Mouse (Mus musculus) CH12.LX (cell line): ENCODE measurements around the gene Actn2. TPM values are rescaled to one million over a fixed set of nuclear protein-coding genes. Genes with fewer than 3 reads are reported as not detected.

ENCODE experiments used
- DNase-seq: peaks from one replicate; pipeline ENCODE4 v3.0.0-alpha.2; 2013; ENCODE audit errors: extremely low read depth
- H3K27ac ChIP-seq: 2 replicates; pipeline ENCODE4 v1.5.1; 2012; ENCODE audit warnings: low read depth, mild to moderate bottlenecking, control low read depth, moderate library complexity; ENCODE audit not compliant: insufficient read depth
- H3K27me3 ChIP-seq: replicated peaks from 2 replicates; pipeline ENCODE3; 2012; ENCODE audit warnings: inconsistent platforms
- H3K36me3 ChIP-seq, 2 experiments: replicated peaks in 1 of 2; 2 replicates each; pipeline versions ENCODE3 to v1.6.1; 2012; ENCODE audit warnings: inconsistent platforms in 1 of 2, low read length in 1 of 2, mild to moderate bottlenecking in 1 of 2, mixed read lengths in 1 of 2, moderate library complexity in 1 of 2; ENCODE audit not compliant: control insufficient read depth in 1 of 2, insufficient read depth in 1 of 2
- H3K4me1 ChIP-seq, 2 experiments: 2 replicates each; pipeline ENCODE4 v1.6.1; 2012; ENCODE audit warnings: inconsistent platforms in 1 of 2, moderate library complexity in 1 of 2; ENCODE audit not compliant: insufficient read depth in 2 of 2, control insufficient read depth in 1 of 2
- H3K4me2 ChIP-seq: 2 replicates; pipeline ENCODE4 v1.6.1; 2012; ENCODE audit warnings: low read depth, mild to moderate bottlenecking, control low read depth; ENCODE audit not compliant: poor library complexity, insufficient read depth, severe bottlenecking
- H3K4me3 ChIP-seq, 3 experiments: fragments of 150-350 bp in 1 of 3; sonication (generic) in 1 of 3; replicated peaks in 1 of 3; 2 replicates each; pipeline versions ENCODE3 to v1.5.1; 2011 to 2012; ENCODE audit warnings: low read depth in 2 of 3, low read length in 2 of 3, mild to moderate bottlenecking in 2 of 3, moderate library complexity in 2 of 3, control low read depth in 1 of 3, improper control_type of control experiment in 1 of 3, inconsistent platforms in 1 of 3, mixed read lengths in 1 of 3; ENCODE audit not compliant: poor library complexity in 1 of 3
- H3K79me2 ChIP-seq: replicated peaks from 2 replicates; pipeline ENCODE4 v1.6.1; 2012; ENCODE audit warnings: mild to moderate bottlenecking, moderate library complexity; ENCODE audit not compliant: control insufficient read depth, poor library complexity, insufficient read depth, severe bottlenecking; ENCODE audit errors: extremely low read depth
- H3K9ac ChIP-seq: 2 replicates; pipeline ENCODE4 v1.6.1; 2012; ENCODE audit warnings: low read depth, mild to moderate bottlenecking, control low read depth, moderate library complexity; ENCODE audit not compliant: insufficient read depth
- H3K9me3 ChIP-seq: replicated peaks from 2 replicates; pipeline ENCODE3; 2012; ENCODE audit warnings: low read length, inconsistent platforms, mixed read lengths
- CHD1 ChIP-seq: IDR thresholded peaks from 2 replicates; pipeline ENCODE4 v1.6.1; 2012; ENCODE audit warnings: low read depth, low read length, improper control_type of control experiment, inconsistent platforms
- CHD2 ChIP-seq: IDR thresholded peaks from 2 replicates; pipeline ENCODE4 v1.6.1; 2011; ENCODE audit warnings: low read length, improper control_type of control experiment
- ELF1 ChIP-seq: IDR thresholded peaks from 2 replicates; pipeline ENCODE4 v1.6.1; 2014; ENCODE audit warnings: low read depth, mild to moderate bottlenecking, inconsistent platforms, low read length, improper control_type of control experiment
- EP300 ChIP-seq: IDR thresholded peaks from 2 replicates; pipeline ENCODE4 v1.6.1; 2011; ENCODE audit warnings: low read length, improper control_type of control experiment
- GABPA ChIP-seq: IDR thresholded peaks from 2 replicates; pipeline ENCODE4 v1.6.1; 2012; ENCODE audit warnings: low read depth, low read length, improper control_type of control experiment, inconsistent platforms; ENCODE audit not compliant: insufficient replicate concordance
- IRF4 ChIP-seq: IDR thresholded peaks from 2 replicates; pipeline ENCODE4 v1.6.1; 2014; ENCODE audit warnings: low read depth, mild to moderate bottlenecking, inconsistent platforms, low read length, improper control_type of control experiment
- JUND ChIP-seq: conservative IDR thresholded peaks from 2 replicates; pipeline ENCODE4 v1.6.1; 2011; ENCODE audit warnings: low read depth, low read length, improper control_type of control experiment
- MAFK ChIP-seq: IDR thresholded peaks from 2 replicates; pipeline ENCODE4 v1.6.1; 2011; ENCODE audit warnings: low read length, improper control_type of control experiment; ENCODE audit not compliant: insufficient replicate concordance
- MAX ChIP-seq: IDR thresholded peaks from 2 replicates; pipeline ENCODE4 v1.6.1; 2011; ENCODE audit warnings: low read length, improper control_type of control experiment
- MAZ ChIP-seq: IDR thresholded peaks from 2 replicates; pipeline ENCODE4 v1.6.1; 2012; ENCODE audit warnings: low read depth, mild to moderate bottlenecking, inconsistent platforms, low read length, improper control_type of control experiment, moderate library complexity
- MYC ChIP-seq: IDR thresholded peaks from 2 replicates; pipeline ENCODE4 v1.6.1; 2011; ENCODE audit warnings: low read depth, mild to moderate bottlenecking, improper control_type of control experiment, low read length
- NRF1 ChIP-seq: IDR thresholded peaks from 2 replicates; pipeline ENCODE4 v1.6.1; 2014; ENCODE audit warnings: low read depth, mild to moderate bottlenecking, inconsistent platforms, low read length, improper control_type of control experiment, moderate library complexity
- POLR2A ChIP-seq: IDR thresholded peaks from 2 replicates; pipeline ENCODE4 v1.6.1; 2011; ENCODE audit warnings: low read depth, mild to moderate bottlenecking, improper control_type of control experiment, low read length
- POLR2AphosphoS2 ChIP-seq: IDR thresholded peaks from 2 replicates; pipeline ENCODE4 v1.6.1; 2011; ENCODE audit warnings: low read depth, low read length, improper control_type of control experiment
- RAD21 ChIP-seq: IDR thresholded peaks from 2 replicates; pipeline ENCODE4 v1.6.1; 2011; ENCODE audit warnings: low read depth, mild to moderate bottlenecking, low read length, improper control_type of control experiment, moderate library complexity
- RCOR1 ChIP-seq: conservative IDR thresholded peaks from 2 replicates; pipeline ENCODE4 v1.6.1; 2012; ENCODE audit warnings: low read depth, mild to moderate bottlenecking, inconsistent platforms, low read length, improper control_type of control experiment
- SIN3A ChIP-seq: IDR thresholded peaks from 2 replicates; pipeline ENCODE4 v1.6.1; 2012; ENCODE audit warnings: low read length, improper control_type of control experiment, inconsistent platforms
- TCF12 ChIP-seq: IDR thresholded peaks from 2 replicates; pipeline ENCODE4 v1.6.1; 2014; ENCODE audit warnings: low read depth, mild to moderate bottlenecking, inconsistent platforms, low read length, improper control_type of control experiment
- USF2 ChIP-seq: conservative IDR thresholded peaks from 2 replicates; pipeline ENCODE4 v1.6.1; 2011; ENCODE audit warnings: low read depth, low read length, improper control_type of control experiment
- ZNF384 ChIP-seq: IDR thresholded peaks from 2 replicates; pipeline ENCODE4 v1.6.1; 2012; ENCODE audit warnings: low read depth, low read length, improper control_type of control experiment, inconsistent platforms
- dilution Hi-C: fragments of 300-500 bp; cut with MboI; formaldehyde crosslinking; loops from 2 replicates; pipeline ENCODE4 v1.14.3; 2020; ENCODE audit warnings: low sequenced_read_pairs; ENCODE audit not compliant: extremely low pct_unique_long_range_greater_than_20kb, extremely low pct_ligation_motif_present
- in situ Hi-C: fragments of 300-500 bp; cut with MboI; formaldehyde crosslinking; loops from 3 replicates; pipeline ENCODE4 v1.14.3; 2019; ENCODE audit warnings: low sequenced_read_pairs, low pct_ligation_motif_present, low pct_unique_long_range_greater_than_20kb, mixed read lengths
- polyA plus RNA-seq: library from polyadenylated mRNA; unstranded; fragments of >175 nt; gene quantifications from 2 replicates; pipeline ENCODE4 v1.2.1, GENCODE M21; 2012; ENCODE audit warnings: low read depth; ENCODE audit not compliant: insufficient read length
- total RNA-seq, 2 experiments: library from RNA; depleted of rRNA; stranded (reverse); fragments of 300-350 nt in 1 of 2; fragments of >200 nt in 1 of 2; gene quantifications; 2 replicates each; pipeline ENCODE4 v1.2.3; 2012 to 2014

The Actn2 gene
- total and polyA plus RNA-seq, 3 experiments, result not detected

GRCm38 (mm10) chr13:12309446-12309845, 31.1 kb downstream of the Actn2 start:
- Histone ChIP-seq H3K36me3 (no peaks in the 10 kb centered on the region), H3K79me2 (no peaks in the 10 kb centered on the region), H3K4me2 (no peak overlapping the region), H3K4me1 (no peaks in the 10 kb centered on the region), H3K27ac (no peak overlapping the region), H3K4me3 (no peak overlapping the region), H3K9ac (no peak overlapping the region), H3K9me3 (no peaks in the 10 kb centered on the region), H3K27me3 (no peaks in the 10 kb centered on the region)
- DNase-seq, result no peak
- in situ Hi-C loops, result no loop called here
- TF ChIP-seq SIN3A, result no peak
- TF ChIP-seq POLR2A, result no peak
- TF ChIP-seq JUND, result no peak
- TF ChIP-seq IRF4, result no peak
- no peak for TF ChIP-seq NRF1
- TF ChIP-seq TCF12, result no peak
- no peak for TF ChIP-seq CHD2
- dilution Hi-C loops, result no loop called here

GRCm38 (mm10) chr13:12308878-12309277, 31.7 kb downstream of the Actn2 start:
- Histone ChIP-seq H3K4me3 (no peak overlapping the region), H3K27me3 (no peaks in the 10 kb centered on the region), H3K9ac (no peak overlapping the region), H3K79me2 (no peaks in the 10 kb centered on the region), H3K36me3 (no peaks in the 10 kb centered on the region), H3K9me3 (no peaks in the 10 kb centered on the region), H3K27ac (no peak overlapping the region), H3K4me1 (no peaks in the 10 kb centered on the region), H3K4me2 (no peak overlapping the region)
- TF ChIP-seq MAX, result no peak
- TF ChIP-seq CHD2, result no peak
- no peak for TF ChIP-seq TCF12
- no peak for TF ChIP-seq ZNF384
- TF ChIP-seq MAZ, result no peak
- no peak for TF ChIP-seq EP300
- in situ Hi-C loops (no loop called here), dilution Hi-C loops (no loop called here)
- no peak for DNase-seq

- in situ Hi-C loops (no loop called here), dilution Hi-C loops (no loop called here)
- TF ChIP-seq EP300, result no peak
- no peak for TF ChIP-seq GABPA
- TF ChIP-seq RCOR1, result no peak
- no peak for TF ChIP-seq CHD1
- TF ChIP-seq USF2, result no peak
- no peak for TF ChIP-seq RAD21
- TF ChIP-seq POLR2AphosphoS2, result no peak
- TF ChIP-seq MYC, result no peak
- no peak for TF ChIP-seq MAFK
- TF ChIP-seq ELF1, result no peak
Measured at GRCm38 (mm10) chr13:12308473-12308872, 32.1 kb downstream of the Actn2 start.

More at GRCm38 (mm10) chr13:12308473-12308872, 32.1 kb downstream of the Actn2 start:
- Histone ChIP-seq H3K4me3 (no peak overlapping the region), H3K9me3 (no peaks in the 10 kb centered on the region), H3K4me1 (no peaks in the 10 kb centered on the region), H3K9ac (no peak overlapping the region), H3K36me3 (no peaks in the 10 kb centered on the region), H3K4me2 (no peak overlapping the region), H3K27me3 (no peaks in the 10 kb centered on the region), H3K79me2 (no peaks in the 10 kb centered on the region), H3K27ac (no peak overlapping the region)
- no peak for DNase-seq
